8 mouse cellular contexts compared by ENCODE assay signal in genomic region chr2:157560302-157560701, GRCm38 (mm10). TPM values are rescaled to one million over a fixed set of nuclear protein-coding genes. Genes with fewer than 3 reads are reported as not detected.
DNase-seq lines count a peak whose midpoint lies in the region; ATAC-seq and TF ChIP-seq lines count a peak whose summit lies in the region.

No protein-coding gene starts in this region.

- peaks cover 46% of the 10 kb centered on the region for H3K4me1 ChIP-seq in forebrain, embryonic 13.5 days
- peaks cover 0 to 3% of the 10 kb centered on the region in 2 experiments; a peak in 1 of 4 replicates for H3K4me1 ChIP-seq in liver, embryonic 14.5 days (replicated peaks; ENCODE audit: control insufficient read depth in 2 of 2, insufficient read depth in 2 of 2, low read length in 1 of 2)

- H3K36me3 ChIP-seq in forebrain, embryonic 13.5 days (ENCODE audit: poor library complexity, severe bottlenecking), result peaks cover 80% of the 10 kb centered on the region
- H3K36me3 ChIP-seq in liver, embryonic 14.5 days (replicated peaks; ENCODE audit: control insufficient read depth, insufficient read depth, low read depth), result no peaks in the 10 kb centered on the region

- no peak for TF ChIP-seq CTCF in liver, embryonic 14.5 days (IDR thresholded peaks at IDR 0.05; ENCODE audit: low read depth)

- peak; percentile 41 for DNase-seq in embryo, embryonic 10 days (ENCODE audit: low spot score)
- no peak for DNase-seq in embryo, embryonic 9.5 days (ENCODE audit: extremely low spot score)
- peak; percentile 38 for DNase-seq in 3134 (ENCODE audit: extremely low read depth, insufficient read length, low spot score)
- DNase-seq in liver, embryonic 14.5 days (ENCODE audit: low read depth in 3 of 3, low spot score in 3 of 3), result no peak
- no peak for DNase-seq in kidney, adult 9 months

- peak; percentile 41; the same call in 1 of the 2 replicates for ATAC-seq in forebrain, embryonic 13.5 days
- ATAC-seq in liver, embryonic 14.5 days (ENCODE audit: insufficient read depth), result no peak
- ATAC-seq in megakaryocyte-erythroid progenitor cell, adult 5-6 weeks (replicated peaks; ENCODE audit: low FRiP score, low TSS enrichment, poor library complexity, severe bottlenecking), result no peak
- no peak for ATAC-seq in activated CD4-positive, CD25-positive, alpha-beta regulatory T cell, adult 4 months

- H3K4me3 ChIP-seq in forebrain, embryonic 13.5 days, result peak overlapping the region; percentile 58
- no peak overlapping the region for H3K4me3 ChIP-seq in liver, embryonic 14.5 days (ENCODE audit: insufficient read depth in 1 of 2, low read depth in 2 of 2, low read length in 2 of 2)

- H3K9me3 ChIP-seq in forebrain, embryonic 13.5 days (replicated peaks), result peaks cover 38% of the 10 kb centered on the region
- H3K9me3 ChIP-seq in liver, embryonic 14.5 days (ENCODE audit: control insufficient read depth, low read length), result peaks cover 2% of the 10 kb centered on the region; the same call in 1 of the 2 replicates

- WGBS in forebrain, embryonic 13.5 days, result 44% methylated on average over 33 of the region's 33 CpGs
- WGBS in liver, embryonic 14.5 days (ENCODE audit: insufficient replicate concordance), result 48% methylated on average over 33 of the region's 33 CpGs

- H3K9ac ChIP-seq in forebrain, embryonic 13.5 days, result peak overlapping the region; percentile 98
- no peak overlapping the region for H3K9ac ChIP-seq in liver, embryonic 14.5 days (replicated peaks)

- no peaks in the 10 kb centered on the region for H3K27me3 ChIP-seq in forebrain, embryonic 13.5 days
- H3K27me3 ChIP-seq in liver, embryonic 14.5 days (ENCODE audit: control insufficient read depth, insufficient read depth, low read length), result peaks cover 25% of the 10 kb centered on the region

- TF ChIP-seq EP300 in liver, embryonic 14.5 days (IDR thresholded peaks at IDR 0.05; ENCODE audit: low read depth), result no peak

- peak overlapping the region; percentile 95 for H3K27ac ChIP-seq in forebrain, embryonic 13.5 days
- no peak overlapping the region for H3K27ac ChIP-seq in liver, embryonic 14.5 days

- H3K4me2 ChIP-seq in forebrain, embryonic 13.5 days, result peak overlapping the region; percentile 83
- peak overlapping the region; percentile 33 for H3K4me2 ChIP-seq in liver, embryonic 14.5 days (ENCODE audit: low read depth)

RNA-seq across cellular contexts. Expression of gene Nnat, which starts 0.4 kb away (rescaled TPM):
- 6,508 and 7,407 TPM in 2 replicates for polyA plus RNA-seq in forebrain, embryonic 13.5 days (2015; fragmentation: Nextera tagmentation; extraction: Ambion mirVana)
- polyA plus RNA-seq in liver, embryonic 14.5 days (2012; rRNA removed), result 12.8 and 21.0 TPM in 2 replicates
- 10.5 and 11.6 TPM in 2 replicates for polyA plus RNA-seq in liver, embryonic 14.5 days (2014; fragmentation: Nextera tagmentation; extraction: Ambion mirVana)
- total RNA-seq in megakaryocyte-erythroid progenitor cell, adult 5-6 weeks (2014; fragmentation: Nextera tagmentation), result not detected in 2 replicates
- total RNA-seq in megakaryocyte-erythroid progenitor cell, adult 5-6 weeks (2017), result not detected in 2 replicates
- under 1 TPM in 1 of 2 experiments, not detected in 1; 0.56 TPM for polyA plus RNA-seq in activated CD4-positive, CD25-positive, alpha-beta regulatory T cell, adult 4 months (2017; shearing (Covaris generic))

RNA-seq across cellular contexts. Expression of gene Blcap, which starts 10.8 kb away (rescaled TPM):
- 161 and 187 TPM in 2 replicates for polyA plus RNA-seq in forebrain, embryonic 13.5 days (2015; fragmentation: Nextera tagmentation; extraction: Ambion mirVana)
- polyA plus RNA-seq in liver, embryonic 14.5 days (2012; rRNA removed), result 5.7 and 7.1 TPM in 2 replicates
- polyA plus RNA-seq in liver, embryonic 14.5 days (2014; fragmentation: Nextera tagmentation; extraction: Ambion mirVana), result 7.1 and 8.0 TPM in 2 replicates
- total RNA-seq in megakaryocyte-erythroid progenitor cell, adult 5-6 weeks (2014; fragmentation: Nextera tagmentation), result 22.9 and 26.2 TPM in 2 replicates
- total RNA-seq in megakaryocyte-erythroid progenitor cell, adult 5-6 weeks (2017), result 14.6 and 16.3 TPM in 2 replicates
- 10 to 100 TPM; 12.9 to 17.7 TPM for polyA plus RNA-seq in activated CD4-positive, CD25-positive, alpha-beta regulatory T cell, adult 4 months (2017; shearing (Covaris generic))

Comparison
In these comparisons a context has a peak if more than half of its experiments do, and no peak if none do; other contexts are left out.
1. DNase-seq: peak in embryo, embryonic 10 days (single experiment) and 3134 (single experiment); none in embryo, embryonic 9.5 days (single experiment), liver, embryonic 14.5 days (0 of 3) and kidney, adult 9 months (single experiment).
2. RNA of gene Nnat, which starts 0.4 kb away (polyA plus RNA-seq): 6,508 to 7,407 TPM in forebrain, embryonic 13.5 days; 10.5 to 21.0 TPM in liver, embryonic 14.5 days and 0.56 TPM in activated CD4-positive, CD25-positive, alpha-beta regulatory T cell, adult 4 months; every median in the first group is over 100 times any median in the second.